Mouse (Mus musculus): ENCODE measurements around the gene Gabarap. TPM values are rescaled to one million over a fixed set of nuclear protein-coding genes. Genes with fewer than 3 reads are reported as not detected.

The Gabarap gene
- total and polyA plus RNA-seq, 3 experiments: 189 to 352 (median 213) TPM

DNA sequence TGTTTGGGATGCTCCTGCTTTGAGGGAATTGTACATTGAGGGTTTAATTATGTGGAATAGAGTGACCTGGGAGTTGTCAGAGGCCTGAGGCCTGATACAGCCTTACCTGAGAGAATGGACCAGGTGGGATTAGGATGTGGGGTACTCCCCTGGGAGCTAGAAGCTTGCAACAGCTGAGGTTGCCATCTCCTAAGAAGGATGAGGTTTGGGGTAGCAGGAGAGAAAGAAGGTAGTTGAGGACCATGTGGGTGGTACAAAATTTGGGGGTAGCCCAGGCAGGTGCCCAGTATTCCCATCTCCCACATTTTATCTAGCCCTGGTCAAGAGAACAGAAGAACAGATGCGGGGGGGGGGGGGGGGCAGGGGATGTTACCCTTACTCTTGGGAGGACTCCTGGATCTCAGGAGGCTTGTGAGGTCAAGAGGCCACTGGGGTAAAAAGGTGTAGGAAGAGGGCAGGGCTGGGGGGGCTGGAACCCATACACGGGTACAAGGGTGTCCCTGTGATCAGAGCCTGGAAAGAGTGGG, 28.6 kb downstream of the Gabarap start:
- in situ Hi-C loops (cut with MboI; ENCODE audit: low pct_ligation_motif_present, low pct_unique_long_range_greater_than_20kb, low sequenced_read_pairs) (loop anchor here (25.0 kb wide), 1 partner anchor 932 kb away; the partner anchor contains the start of genes Per1 and Vamp2), dilution Hi-C loops (cut with MboI; ENCODE audit: extremely low pct_ligation_motif_present, extremely low pct_unique_long_range_greater_than_20kb, low sequenced_read_pairs) (no loop called here)
- DNase-seq (ENCODE audit: extremely low read depth): no peak
- Histone ChIP-seq H3K79me2 (replicated peaks; ENCODE audit: control insufficient read depth, extremely low read depth, insufficient read depth, poor library complexity, severe bottlenecking) (no peaks in the 10 kb centered on the region), H3K36me3 (replicated peaks in 1 of 2; ENCODE audit: control insufficient read depth in 1 of 2, insufficient read depth in 1 of 2, low read length in 1 of 2) (no peaks in the 10 kb centered on the region), H3K27ac (ENCODE audit: insufficient read depth, low read depth) (no peak overlapping the region), H3K9me3 (replicated peaks; ENCODE audit: low read length) (no peaks in the 10 kb centered on the region), H3K4me1 (ENCODE audit: control insufficient read depth in 1 of 2, insufficient read depth in 2 of 2) (peaks cover 10 to 31% of the 10 kb centered on the region in 2 experiments), H3K4me2 (ENCODE audit: insufficient read depth, low read depth, poor library complexity, severe bottlenecking) (no peak overlapping the region), H3K27me3 (replicated peaks) (peaks cover 10% of the 10 kb centered on the region), H3K4me3 (replicated peaks in 1 of 3; ENCODE audit: low read depth in 2 of 3, low read length in 2 of 3, poor library complexity in 1 of 3) (no peak overlapping the region), H3K9ac (ENCODE audit: insufficient read depth, low read depth) (no peak overlapping the region)
- TF ChIP-seq ETS1 (conservative IDR thresholded peaks at IDR 0.05; ENCODE audit: low read depth, low read length) (no peak), E2F4 (IDR thresholded peaks at IDR 0.05; ENCODE audit: insufficient replicate concordance, low read depth, low read length) (no peak), UBTF (IDR thresholded peaks at IDR 0.05; ENCODE audit: low read depth, low read length) (no peak), TBP (conservative IDR thresholded peaks at IDR 0.05; ENCODE audit: low read depth, low read length) (no peak), PAX5 (IDR thresholded peaks at IDR 0.05; ENCODE audit: low read length) (no peak), POLR2AphosphoS2 (IDR thresholded peaks at IDR 0.05; ENCODE audit: low read depth, low read length) (no peak), BHLHE40 (IDR thresholded peaks at IDR 0.05; ENCODE audit: low read depth, low read length) (no peak), TCF12 (IDR thresholded peaks at IDR 0.05; ENCODE audit: low read depth, low read length) (no peak), HCFC1 (IDR thresholded peaks at IDR 0.05; ENCODE audit: low read depth, low read length) (no peak), MXI1 (IDR thresholded peaks at IDR 0.05; ENCODE audit: low read depth, low read length) (no peak), ZKSCAN1 (IDR thresholded peaks at IDR 0.05; ENCODE audit: borderline replicate concordance, low read depth, low read length) (no peak), RAD21 (IDR thresholded peaks at IDR 0.05; ENCODE audit: low read depth, low read length) (no peak), SMC3 (IDR thresholded peaks at IDR 0.05; ENCODE audit: low read depth, low read length) (no peak), JUN (IDR thresholded peaks at IDR 0.05; ENCODE audit: insufficient read depth, low read depth, low read length) (no peak), CTCF (conservative IDR thresholded peaks at IDR 0.05 in 1 of 2, IDR thresholded peaks at IDR 0.05 in 1 of 2; ENCODE audit: low read depth in 2 of 2, low read length in 2 of 2) (no peak), ZNF384 (IDR thresholded peaks at IDR 0.05; ENCODE audit: low read depth, low read length) (no peak), ZMIZ1 (IDR thresholded peaks at IDR 0.05; ENCODE audit: low read depth, low read length) (no peak), MEF2A (IDR thresholded peaks at IDR 0.05; ENCODE audit: borderline replicate concordance, low read depth, low read length) (no peak)

DNA sequence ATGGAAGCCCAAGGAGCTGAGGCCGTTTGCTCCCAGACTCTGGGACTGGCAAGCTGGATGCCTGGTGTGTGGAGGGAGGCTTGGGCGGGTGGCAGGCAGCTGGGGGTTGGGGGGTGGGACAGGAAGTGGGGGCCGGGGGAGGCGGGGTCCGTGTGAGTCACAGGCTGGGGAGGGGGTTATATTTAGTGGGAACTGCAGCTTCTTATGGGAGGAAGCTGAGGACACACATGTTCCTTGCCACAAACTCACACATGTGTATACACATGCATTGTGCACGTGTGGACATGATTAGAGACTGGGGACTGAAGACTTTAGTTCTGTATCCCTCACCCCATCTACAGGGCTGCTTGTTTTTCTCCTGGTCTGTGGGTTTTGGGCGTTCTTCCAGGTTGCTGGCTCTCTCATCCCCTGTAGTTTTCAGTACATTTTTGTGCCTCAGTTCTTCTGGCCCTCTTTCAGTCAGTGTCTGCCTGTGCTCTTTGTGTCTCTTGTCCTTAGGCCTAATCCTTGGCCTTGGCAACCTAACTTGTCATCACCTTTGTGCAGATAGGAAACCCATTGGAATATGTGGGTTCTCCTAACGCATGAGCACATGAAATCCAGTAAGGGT, 29.2 kb downstream of the Gabarap start:
- peaks cover 8 to 32% of the 10 kb centered on the region in 2 experiments; a peak in 3 of 4 replicates for H3K4me1 ChIP-seq (ENCODE audit: control insufficient read depth in 1 of 2, insufficient read depth in 2 of 2)
- no peaks in the 10 kb centered on the region for H3K9me3 ChIP-seq (replicated peaks; ENCODE audit: low read length)
- peaks cover 10% of the 10 kb centered on the region for H3K27me3 ChIP-seq (replicated peaks)
- H3K4me3 ChIP-seq (replicated peaks in 1 of 3; ENCODE audit: low read depth in 2 of 3, low read length in 2 of 3, poor library complexity in 1 of 3): no peak overlapping the region
- TF ChIP-seq USF2 (conservative IDR thresholded peaks at IDR 0.05; ENCODE audit: low read depth, low read length) (no peak), TBP (conservative IDR thresholded peaks at IDR 0.05; ENCODE audit: low read depth, low read length) (no peak), EP300 (IDR thresholded peaks at IDR 0.05; ENCODE audit: low read length) (no peak)
- peak overlapping the region; percentile 68 for H3K4me2 ChIP-seq (ENCODE audit: insufficient read depth, low read depth, poor library complexity, severe bottlenecking)
- no peaks in the 10 kb centered on the region for H3K36me3 ChIP-seq (replicated peaks in 1 of 2; ENCODE audit: control insufficient read depth in 1 of 2, insufficient read depth in 1 of 2, low read length in 1 of 2)
- dilution Hi-C loops (cut with MboI; ENCODE audit: extremely low pct_ligation_motif_present, extremely low pct_unique_long_range_greater_than_20kb, low sequenced_read_pairs): no loop called here
- DNase-seq (ENCODE audit: extremely low read depth): no peak
- no peak overlapping the region; the same call in 1 of the 2 replicates for H3K9ac ChIP-seq (ENCODE audit: insufficient read depth, low read depth)
- H3K79me2 ChIP-seq (replicated peaks; ENCODE audit: control insufficient read depth, extremely low read depth, insufficient read depth, poor library complexity, severe bottlenecking): no peaks in the 10 kb centered on the region
- in situ Hi-C loops (cut with MboI; ENCODE audit: low pct_ligation_motif_present, low pct_unique_long_range_greater_than_20kb, low sequenced_read_pairs): loop anchor here (25.0 kb wide), 1 partner anchor 933 kb away; the partner anchor contains the start of genes Per1 and Vamp2
- no peak overlapping the region for H3K27ac ChIP-seq (ENCODE audit: insufficient read depth, low read depth)
